Mouse (Mus musculus) embryonic fibroblast, embryonic 13.5 days (primary cell): Measurements from ENCODE around the gene Tatdn3.

ENCODE experiments used
- CTCF ChIP-seq: IDR thresholded peaks from 2 replicates; pipeline ENCODE4 v1.5.1; 2011; ENCODE audit warnings: mild to moderate bottlenecking, control low read depth, low read length, moderate library complexity, borderline replicate concordance; ENCODE audit not compliant: insufficient read depth
- POLR2A ChIP-seq: IDR thresholded peaks from 2 replicates; pipeline ENCODE4 v1.6.1; 2011; ENCODE audit warnings: low read depth, mild to moderate bottlenecking, control low read depth, low read length, moderate library complexity

GRCm38 (mm10) chr1:191107306-191107705 is 44.6 kb upstream of the Tatdn3 start:
- TF ChIP-seq CTCF (no peak), POLR2A (no peak)
